Mouse (Mus musculus) midbrain, embryonic 11.5 days (tissue): ENCODE measurements around the gene Slc6a20b. TPM values are rescaled to one million over a fixed set of nuclear protein-coding genes. Genes with fewer than 3 reads are reported as not detected.

Experiments
- ATAC-seq: fragments of 200-750 bp; cut with Nextera tagmentation; 2 replicates; pipeline ENCODE4 v1.8.0; 2017; ENCODE audit warnings: moderate TSS enrichment, moderate library complexity; ENCODE audit not compliant: low FRiP score
- DNase-seq: peaks from one replicate; pipeline ENCODE4 v3.0.0; 2015; ENCODE audit warnings: low spot score; ENCODE audit errors: missing footprints
- H3K27ac ChIP-seq: fragments of 300-500 bp; sonication (generic); 2 replicates; pipeline ENCODE4 v1.5.1; 2014; ENCODE audit warnings: low read depth, low read length
- H3K27me3 ChIP-seq: fragments of 300-500 bp; sonication (generic); 2 replicates; pipeline ENCODE4 v1.6.1; 2014; ENCODE audit warnings: mild to moderate bottlenecking, low read length, moderate library complexity, mixed read lengths; ENCODE audit not compliant: control insufficient read depth, insufficient read depth
- H3K36me3 ChIP-seq: fragments of 300-500 bp; sonication (generic); 2 replicates; pipeline ENCODE4 v1.6.1; 2014; ENCODE audit warnings: mild to moderate bottlenecking, low read length, moderate library complexity, mixed read lengths; ENCODE audit not compliant: control insufficient read depth, insufficient read depth
- H3K4me1 ChIP-seq: fragments of 300-500 bp; sonication (generic); 2 replicates; pipeline ENCODE4 v1.6.1; 2014; ENCODE audit warnings: low read length; ENCODE audit not compliant: control insufficient read depth, insufficient read depth
- H3K4me2 ChIP-seq: fragments of 300-500 bp; sonication (generic); 2 replicates; pipeline ENCODE4 v1.6.1; 2014; ENCODE audit warnings: mild to moderate bottlenecking, moderate library complexity
- H3K4me3 ChIP-seq: fragments of 300-500 bp; sonication (generic); 2 replicates; pipeline ENCODE4 v1.5.1; 2014; ENCODE audit warnings: low read depth, low read length
- H3K9ac ChIP-seq: fragments of 300-500 bp; sonication (generic); 2 replicates; pipeline ENCODE4 v1.6.1; 2014; ENCODE audit warnings: low read length
- H3K9me3 ChIP-seq: fragments of 300-500 bp; sonication (generic); 2 replicates; pipeline ENCODE4 v1.6.1; 2016; ENCODE audit warnings: low read length; ENCODE audit not compliant: control insufficient read depth
- WGBS: fragments of 180-500 bp; shearing (Covaris S2); extraction: QIAGEN DNeasy Blood & Tissue Kit; methylation state at CpG from one replicate; pipeline ENCODE4 v1.1.7; 2014; 5-methylcytosine and 5-hydroxymethylcytosine counted together
- polyA plus RNA-seq: library from polyadenylated mRNA; unstranded; fragments of >200 nt; fragmentation: Nextera tagmentation; extraction: Ambion mirVana; gene quantifications from 2 replicates; pipeline ENCODE4 v1.2.1, GENCODE M21; 2014

Slc6a20b gene
- polyA plus RNA-seq, 1 experiment from 2014 or later = 0.11 TPM

GRCm38 (mm10) chr9:123649785-123650511 is 17.6 kb upstream of the Slc6a20b start:
- H3K4me1 ChIP-seq = no peaks in the 10 kb centered on the region
- 91% methylated on average over 2 of the region's 2 CpGs for WGBS
- ATAC-seq = no peak
- no peak overlapping the region for H3K27ac ChIP-seq
- H3K4me2 ChIP-seq = no peak overlapping the region
- H3K9ac ChIP-seq = no peak overlapping the region
- no peaks in the 10 kb centered on the region for H3K27me3 ChIP-seq
- no peak for DNase-seq
- H3K9me3 ChIP-seq = no peaks in the 10 kb centered on the region
- H3K4me3 ChIP-seq = no peak overlapping the region
- no peaks in the 10 kb centered on the region for H3K36me3 ChIP-seq

GRCm38 (mm10) chr9:123640106-123640505 is 7.7 kb upstream of the Slc6a20b start:
- Histone ChIP-seq H3K9ac (no peak overlapping the region), H3K27me3 (no peaks in the 10 kb centered on the region), H3K4me1 (no peaks in the 10 kb centered on the region), H3K4me2 (no peak overlapping the region), H3K9me3 (no peaks in the 10 kb centered on the region), H3K4me3 (no peak overlapping the region), H3K36me3 (no peaks in the 10 kb centered on the region), H3K27ac (no peak overlapping the region)
- no peak for ATAC-seq
- no peak for DNase-seq
- WGBS = 77% methylated on average over 1 of the region's 1 CpGs

GRCm38 (mm10) chr9:123638668-123639089 is 6.3 kb upstream of the Slc6a20b start:
- DNase-seq (peak; percentile 84), ATAC-seq (peak; percentile 57; the same call in 1 of the 2 replicates)
- no peak overlapping the region for H3K4me3 ChIP-seq
- H3K9ac ChIP-seq = no peak overlapping the region
- H3K27ac ChIP-seq = no peak overlapping the region
- no peaks in the 10 kb centered on the region for H3K36me3 ChIP-seq
- WGBS = 79% methylated on average over 1 of the region's 1 CpGs
- H3K9me3 ChIP-seq = no peaks in the 10 kb centered on the region
- H3K27me3 ChIP-seq = no peaks in the 10 kb centered on the region
- no peaks in the 10 kb centered on the region for H3K4me1 ChIP-seq
- no peak overlapping the region for H3K4me2 ChIP-seq

GRCm38 (mm10) chr9:123638231-123638630 is 5.9 kb upstream of the Slc6a20b start:
- H3K27ac ChIP-seq = no peak overlapping the region
- no peak for DNase-seq
- H3K27me3 ChIP-seq = no peaks in the 10 kb centered on the region
- no peak overlapping the region for H3K4me3 ChIP-seq
- ATAC-seq = no peak
- H3K4me2 ChIP-seq = no peak overlapping the region
- no peaks in the 10 kb centered on the region for H3K4me1 ChIP-seq
- H3K36me3 ChIP-seq = no peaks in the 10 kb centered on the region
- no peak overlapping the region for H3K9ac ChIP-seq
- no peaks in the 10 kb centered on the region for H3K9me3 ChIP-seq

- Histone ChIP-seq H3K36me3 (no peaks in the 10 kb centered on the region), H3K4me3 (no peak overlapping the region), H3K9me3 (no peaks in the 10 kb centered on the region), H3K4me1 (no peaks in the 10 kb centered on the region), H3K4me2 (no peak overlapping the region), H3K9ac (no peak overlapping the region), H3K27me3 (no peaks in the 10 kb centered on the region), H3K27ac (no peak overlapping the region)
- no peak for DNase-seq
- ATAC-seq = no peak
- WGBS = 74% methylated on average over 5 of the region's 5 CpGs
Measured at GRCm38 (mm10) chr9:123636771-123637170, 4.4 kb upstream of the Slc6a20b start.

- no peak overlapping the region for H3K9ac ChIP-seq
- no peaks in the 10 kb centered on the region for H3K36me3 ChIP-seq
- no peak for ATAC-seq
- no peak overlapping the region for H3K4me3 ChIP-seq
- DNase-seq = no peak
- H3K4me1 ChIP-seq = peaks cover 2% of the 10 kb centered on the region; the same call in 1 of the 2 replicates
- H3K27me3 ChIP-seq = no peaks in the 10 kb centered on the region
- no peak overlapping the region for H3K27ac ChIP-seq
- WGBS = 84% methylated on average over 3 of the region's 3 CpGs
- no peak overlapping the region for H3K4me2 ChIP-seq
- H3K9me3 ChIP-seq = no peaks in the 10 kb centered on the region
Measured at GRCm38 (mm10) chr9:123632993-123633392, 628 bp upstream of the Slc6a20b start.

- Histone ChIP-seq H3K9me3 (no peaks in the 10 kb centered on the region), H3K36me3 (no peaks in the 10 kb centered on the region), H3K27me3 (no peaks in the 10 kb centered on the region), H3K4me3 (no peak overlapping the region), H3K4me2 (no peak overlapping the region), H3K9ac (no peak overlapping the region), H3K27ac (no peak overlapping the region), H3K4me1 (peaks cover 2% of the 10 kb centered on the region; the same call in 1 of the 2 replicates)
- 83% methylated on average over 3 of the region's 3 CpGs for WGBS
- ATAC-seq (no peak), DNase-seq (no peak)
Measured at GRCm38 (mm10) chr9:123631666-123632065, 699 bp downstream of the Slc6a20b start.

GRCm38 (mm10) chr9:123625821-123626220 is 6.5 kb downstream of the Slc6a20b start:
- no peaks in the 10 kb centered on the region for H3K27me3 ChIP-seq
- no peak overlapping the region for H3K27ac ChIP-seq
- H3K9me3 ChIP-seq = no peaks in the 10 kb centered on the region
- no peak overlapping the region for H3K4me3 ChIP-seq
- 91% methylated on average over 11 of the region's 11 CpGs for WGBS
- no peak overlapping the region for H3K9ac ChIP-seq
- ATAC-seq (no peak), DNase-seq (no peak)
- no peak overlapping the region for H3K4me2 ChIP-seq
- peaks cover 2% of the 10 kb centered on the region; the same call in 1 of the 2 replicates for H3K4me1 ChIP-seq
- no peaks in the 10 kb centered on the region for H3K36me3 ChIP-seq

- 86% methylated on average over 2 of the region's 2 CpGs for WGBS
- H3K27ac ChIP-seq = no peak overlapping the region
- DNase-seq = no peak
- no peak overlapping the region for H3K9ac ChIP-seq
- no peaks in the 10 kb centered on the region for H3K27me3 ChIP-seq
- no peaks in the 10 kb centered on the region for H3K9me3 ChIP-seq
- no peak overlapping the region for H3K4me2 ChIP-seq
- H3K4me1 ChIP-seq = peaks cover 2% of the 10 kb centered on the region; the same call in 1 of the 2 replicates
- no peak overlapping the region for H3K4me3 ChIP-seq
- no peak for ATAC-seq
- H3K36me3 ChIP-seq = no peaks in the 10 kb centered on the region
Measured at GRCm38 (mm10) chr9:123624741-123625140, 7.6 kb downstream of the Slc6a20b start.
